Mouse (Mus musculus) liver, adult 2 months (tissue): ENCODE data around the gene Uqcr10.

Source experiments
- CTCF ChIP-seq: fragments of 200-500 bp; IDR thresholded peaks from 2 replicates; pipeline ENCODE4 v1.5.1; 2011; ENCODE audit warnings: low read depth, low read length, control low read depth
- POLR2A ChIP-seq: fragments of 200-500 bp; IDR thresholded peaks from 2 replicates; pipeline ENCODE4 v1.6.1; 2011; ENCODE audit warnings: low read length, control low read depth; ENCODE audit not compliant: insufficient read depth; ENCODE audit errors: extremely low read depth

DNA sequence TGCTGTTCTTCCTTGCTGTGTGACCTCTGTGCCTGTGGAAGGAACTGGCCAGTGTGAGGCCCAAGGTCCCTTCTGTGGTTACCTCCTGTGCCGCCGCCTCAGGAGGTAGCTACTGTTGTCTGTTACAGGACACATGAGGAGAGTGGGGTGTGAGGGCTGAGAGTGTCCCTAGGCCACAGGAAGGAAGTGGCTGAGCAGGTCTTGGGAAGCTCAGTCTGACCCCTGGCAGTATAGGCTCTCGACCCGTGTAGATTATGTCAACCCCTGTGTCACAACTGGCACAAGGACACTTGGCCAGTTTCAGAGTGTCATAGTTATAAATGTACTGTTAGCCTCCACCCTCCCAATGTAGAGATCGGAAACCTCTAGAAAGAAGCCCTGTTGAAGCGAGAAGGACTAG is 20.6 kb downstream of the Uqcr10 start:
- TF ChIP-seq CTCF, result no peak
- TF ChIP-seq POLR2A, result no peak
